Mouse (Mus musculus): ENCODE results near the gene Mterf4.

Gene Mterf4

DNA sequence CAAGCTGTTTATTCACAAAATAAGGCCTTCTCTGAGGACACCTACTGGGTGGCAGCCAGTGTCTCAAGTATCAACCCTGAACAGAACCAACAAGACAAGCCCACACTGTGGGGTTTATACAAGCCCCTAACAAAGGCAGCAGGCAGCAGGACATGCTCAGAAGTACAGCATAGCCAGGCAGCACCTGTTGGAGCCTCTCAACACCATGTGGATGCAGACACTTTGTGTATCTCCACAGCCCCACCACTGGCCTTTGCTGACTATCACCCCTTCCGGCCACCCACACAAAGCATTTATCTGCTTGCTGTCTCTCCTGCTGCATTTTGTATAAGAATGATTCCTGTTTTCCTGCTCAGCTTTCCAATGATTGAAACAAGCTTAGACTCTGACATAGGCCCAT lies 48.2 kb downstream of the Mterf4 start:
- DNase-seq: no peak

DNA sequence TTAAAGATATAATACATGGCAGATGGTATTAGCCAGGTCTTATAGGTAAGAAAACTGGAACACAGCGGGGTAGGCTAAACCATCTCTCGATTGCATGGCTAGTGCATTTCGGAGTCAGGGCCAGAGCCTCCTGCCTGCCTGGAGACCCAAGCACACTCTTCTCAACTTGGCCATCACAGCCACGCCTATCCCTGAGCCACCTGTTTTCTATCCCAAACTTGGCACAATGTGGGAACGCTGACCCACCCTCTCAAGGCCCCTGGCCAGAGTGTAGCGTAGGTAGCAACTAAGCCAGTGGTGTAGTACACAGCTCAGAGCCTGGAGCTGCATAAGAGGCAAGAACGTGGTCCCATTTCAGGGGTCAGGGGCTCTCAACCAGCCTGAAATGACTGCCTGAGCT lies 50.0 kb downstream of the Mterf4 start:
- DNase-seq: no peak

DNA sequence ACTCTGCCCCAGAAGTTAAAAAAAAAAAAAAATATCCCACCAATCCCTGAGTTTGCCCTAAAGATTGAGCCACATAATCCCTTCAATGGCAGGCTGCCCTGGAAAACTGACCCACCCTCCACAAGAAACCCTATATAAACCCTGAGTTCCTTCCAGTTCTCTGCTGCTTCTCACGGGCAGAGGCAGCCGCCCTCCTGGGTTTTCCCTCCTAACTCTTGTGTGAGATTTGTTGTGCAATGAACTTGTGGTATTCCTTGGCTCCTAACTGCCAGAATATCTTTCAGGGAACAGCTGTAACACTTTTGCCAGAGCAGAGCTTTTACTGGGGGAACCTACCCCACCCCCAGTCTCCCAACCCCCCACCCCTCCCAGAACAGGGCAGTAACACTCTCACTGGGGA lies 53.1 kb downstream of the Mterf4 start:
- DNase-seq: no peak
